Mouse (Mus musculus) heart, embryonic 14.5 days (tissue): ENCODE measurements around the gene Gna14. TPM values are rescaled to one million over a fixed set of nuclear protein-coding genes. Genes with fewer than 3 reads are reported as not detected.

Source experiments
- ATAC-seq: fragments of 200-750 bp; cut with Nextera tagmentation; 2 replicates; pipeline ENCODE4 v1.8.0; 2017; ENCODE audit warnings: low read depth, moderate TSS enrichment; ENCODE audit not compliant: insufficient number of reproducible peaks, insufficient read depth, low FRiP score
- H3K27ac ChIP-seq, 2 experiments: fragments of 200-500 bp in 1 of 2; fragments of 300-500 bp in 1 of 2; sonication (generic) in 1 of 2; replicated peaks in 1 of 2; 2 replicates each; pipeline ENCODE4 v1.5.1; 2012 to 2014; ENCODE audit warnings: low read depth in 2 of 2, low read length in 2 of 2, control low read depth in 1 of 2, mild to moderate bottlenecking in 1 of 2, mixed read lengths in 1 of 2; ENCODE audit not compliant: control insufficient read depth in 1 of 2, insufficient read depth in 1 of 2
- H3K27me3 ChIP-seq: fragments of 300-500 bp; sonication (generic); 2 replicates; pipeline ENCODE4 v1.6.1; 2014; ENCODE audit warnings: mild to moderate bottlenecking, low read length, control low read depth; ENCODE audit not compliant: control insufficient read depth, insufficient read depth
- H3K36me3 ChIP-seq: fragments of 300-500 bp; sonication (generic); 2 replicates; pipeline ENCODE4 v1.6.1; 2014; ENCODE audit warnings: mild to moderate bottlenecking, control low read depth, low read length, mixed read lengths; ENCODE audit not compliant: control insufficient read depth, insufficient read depth
- H3K4me1 ChIP-seq, 2 experiments: fragments of 200-500 bp in 1 of 2; fragments of 300-500 bp in 1 of 2; sonication (generic) in 1 of 2; 2 replicates each; pipeline ENCODE4 v1.6.1; 2012 to 2014; ENCODE audit warnings: low read length in 2 of 2, control low read depth in 1 of 2, mixed read lengths in 1 of 2; ENCODE audit not compliant: control insufficient read depth in 2 of 2, insufficient read depth in 2 of 2
- H3K4me2 ChIP-seq: fragments of 300-500 bp; sonication (generic); 2 replicates; pipeline ENCODE4 v1.6.1; 2014; ENCODE audit warnings: mild to moderate bottlenecking, low read length
- H3K4me3 ChIP-seq, 2 experiments: fragments of 200-500 bp in 1 of 2; fragments of 300-500 bp in 1 of 2; sonication (generic) in 1 of 2; 2 replicates each; pipeline ENCODE4 v1.5.1; 2012 to 2014; ENCODE audit warnings: low read length in 2 of 2, mild to moderate bottlenecking in 2 of 2, control low read depth in 1 of 2, low read depth in 1 of 2, moderate library complexity in 1 of 2; ENCODE audit not compliant: control insufficient read depth in 1 of 2, insufficient read depth in 1 of 2
- H3K9ac ChIP-seq: fragments of 300-500 bp; sonication (generic); 2 replicates; pipeline ENCODE4 v1.6.1; 2014; ENCODE audit warnings: mild to moderate bottlenecking, low read length
- H3K9me3 ChIP-seq: fragments of 300-500 bp; sonication (generic); 2 replicates; pipeline ENCODE4 v1.6.1; 2016; ENCODE audit warnings: low read length, control low read depth; ENCODE audit not compliant: control insufficient read depth
- WGBS: fragments of 180-500 bp; shearing (Covaris S2); extraction: QIAGEN DNeasy Blood & Tissue Kit; methylation state at CpG from one replicate; pipeline ENCODE4 v1.1.7; 2014; 5-methylcytosine and 5-hydroxymethylcytosine counted together
- polyA plus RNA-seq: library from polyadenylated mRNA; unstranded; fragments of >200 nt; fragmentation: Nextera tagmentation; extraction: Ambion mirVana; gene quantifications from 2 replicates; pipeline ENCODE4 v1.2.1, GENCODE M21; 2014

The Gna14 gene
- polyA plus RNA-seq, 1 experiment from 2014 or later, result 0.78 TPM

DNA sequence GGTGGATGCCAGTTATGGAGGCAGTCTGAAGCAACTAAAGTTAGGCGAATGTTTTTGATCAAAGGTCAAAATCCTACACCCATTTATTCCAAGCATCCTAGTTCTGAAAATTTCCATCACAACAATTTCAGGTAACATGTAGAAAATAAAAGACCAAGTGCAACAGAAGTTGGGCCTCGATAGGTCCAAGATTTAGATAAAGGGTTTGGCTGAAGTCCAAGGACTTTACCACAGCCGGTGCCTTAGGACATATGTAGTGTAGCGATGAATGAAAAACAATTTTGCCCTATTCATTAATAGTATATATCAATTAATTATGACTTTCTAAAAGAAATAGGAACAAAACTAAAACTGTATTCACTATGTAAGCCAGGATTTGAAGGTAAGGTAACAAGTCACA, 187.6 kb downstream of the Gna14 start:
- Histone ChIP-seq H3K36me3 (0 out of 2 replicates have a peak, but pooled peaks cover 1% of the 10 kb centered on the region), H3K27ac (no peak overlapping the region), H3K4me1 (peaks cover 2 to 4% of the 10 kb centered on the region in 2 experiments; a peak in 2 of 4 replicates), H3K9ac (no peak overlapping the region), H3K27me3 (no peaks in the 10 kb centered on the region), H3K4me3 (no peak overlapping the region), H3K4me2 (no peak overlapping the region), H3K9me3 (no peaks in the 10 kb centered on the region)
- no peak for ATAC-seq
- 77% methylated on average over 4 of the region's 4 CpGs for WGBS

- no peaks in the 10 kb centered on the region for H3K36me3 ChIP-seq
- H3K9me3 ChIP-seq, result no peaks in the 10 kb centered on the region
- no peak for ATAC-seq
- H3K4me1 ChIP-seq, result peaks cover 2 to 4% of the 10 kb centered on the region in 2 experiments; a peak in 2 of 4 replicates
- H3K4me2 ChIP-seq, result no peak overlapping the region
- no peak overlapping the region for H3K4me3 ChIP-seq
- H3K27ac ChIP-seq, result no peak overlapping the region
- no peak overlapping the region for H3K9ac ChIP-seq
- H3K27me3 ChIP-seq, result no peaks in the 10 kb centered on the region
Observed at GRCm38 (mm10) chr19:16624994-16625393, 189.4 kb downstream of the Gna14 start.

GRCm38 (mm10) chr19:16625610-16626395, 190.2 kb downstream of the Gna14 start:
- Histone ChIP-seq H3K4me1 (peaks cover 2 to 4% of the 10 kb centered on the region in 2 experiments; a peak in 2 of 4 replicates), H3K4me3 (no peak overlapping the region), H3K9me3 (no peaks in the 10 kb centered on the region), H3K36me3 (no peaks in the 10 kb centered on the region), H3K9ac (no peak overlapping the region), H3K27me3 (no peaks in the 10 kb centered on the region), H3K4me2 (peak overlapping the region; percentile 31; the same call in 1 of the 2 replicates), H3K27ac (no peak overlapping the region)
- peak; percentile 50 for ATAC-seq
- 10% methylated on average over 14 of the region's 14 CpGs for whole genome bisulfite sequencing
